Comparison of ENCODE assay signal across 26 mouse cellular contexts in the genomic region with DNA sequence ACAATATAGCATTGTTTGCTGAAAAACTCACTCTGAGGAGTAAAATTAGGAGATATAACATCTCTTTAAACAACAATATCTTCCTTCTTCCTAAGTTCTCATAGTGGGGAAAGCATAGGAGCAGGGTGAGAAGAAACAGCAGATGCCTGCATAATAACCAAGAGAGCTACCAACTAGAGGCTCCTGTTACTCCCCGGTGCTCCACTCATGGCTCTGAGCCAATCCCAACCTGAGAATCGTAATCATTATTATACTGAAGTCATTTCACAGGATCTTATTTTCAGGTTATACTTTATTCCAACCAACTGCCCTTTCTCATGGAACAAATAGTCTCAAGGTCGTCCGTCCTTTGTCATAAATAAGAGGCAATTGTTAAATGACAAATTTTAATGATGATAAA.
DNase-seq lines count a peak whose midpoint lies in the region; TF ChIP-seq lines count a peak whose summit lies in the region.
"Had no signal": no experiment of that assay in that cellular context is flagged by ENCODE, and none has a peak within 500 bp of the region (broad histone marks: within the 10 kb centered on the region; RNA-seq: fewer than 3 reads in every experiment).

No protein-coding gene starts in this region.

- H3K27ac ChIP-seq in left cerebral cortex, adult 2 months = no peak overlapping the region
- H3K27ac ChIP-seq: embryonic facial prominence, embryonic 12.5 days; forebrain, embryonic 10.5 days; heart, adult 2 months; hindbrain, embryonic 15.5 days; liver, embryonic 14.5 days; midbrain, embryonic 15.5 days had no signal

- intact Hi-C loops in left cerebral cortex, postnatal 4 days (cut with DNase I) = no loop called here
- intact Hi-C loops in left cerebral cortex, adult 2 months (cut with DNase I) = no loop called here

- peak; percentile 36 for DNase-seq in left cerebral cortex, postnatal 4 days
- no peak for DNase-seq in left cerebral cortex, adult 2 months (ENCODE audit: extremely low spot score in 1 of 2, low spot score in 2 of 2)
- DNase-seq in cerebellum, adult 18-20 months = peak; percentile 61
- DNase-seq in cerebellum, postnatal 10 days = peak; percentile 72 to 77
- DNase-seq in lung, postnatal 14 days = no peak
- DNase-seq in adrenal gland, postnatal 14 days = no peak
- DNase-seq: adrenal gland, postnatal 36 days; B cell, adult 2 months; embryo, embryonic 11 days; forebrain, postnatal 0 days; heart, adult 2 months; heart, postnatal 4 days; kidney, adult 8-10 months; kidney, postnatal 10 days; layer of hippocampus, postnatal 36 days; liver; lung, adult 2 months; lung, postnatal 10 days; right cerebral cortex, postnatal 4 days; thymus, postnatal 4 days had no signal

- TF ChIP-seq CTCF in left cerebral cortex, adult 2 months (IDR thresholded peaks at IDR 0.05) = no peak

- no peak overlapping the region for H3K4me3 ChIP-seq in left cerebral cortex, adult 2 months
- H3K4me3 ChIP-seq: embryonic facial prominence, embryonic 12.5 days; forebrain, embryonic 10.5 days; heart, adult 2 months; heart, embryonic 12.5 days; hindbrain, embryonic 15.5 days; midbrain, embryonic 15.5 days had no signal

Comparison
In these comparisons a context has a peak if more than half of its experiments do, and no peak if none do; other contexts are left out.
1. DNase-seq: peak in left cerebral cortex, postnatal 4 days (single experiment), cerebellum, adult 18-20 months (2 of 2) and cerebellum, postnatal 10 days (2 of 2); none in left cerebral cortex, adult 2 months (0 of 2), lung, postnatal 14 days (single experiment) and adrenal gland, postnatal 14 days (single experiment).